Mouse (Mus musculus) heart, adult 2 months (tissue): Measurements from ENCODE around the gene Vmn1r4. TPM values are rescaled to one million over a fixed set of nuclear protein-coding genes. Genes with fewer than 3 reads are reported as not detected.
A peak's percentile ranks its signal among the peaks of the same experiment; 100 is the strongest.

Experiments
- DNase-seq, 2 experiments: peaks; one replicate each; pipeline ENCODE4 v3.0.0; 2021
- H3K27ac ChIP-seq: fragments of 200-600 bp; 2 replicates; pipeline ENCODE4 v1.8.1; 2022
- H3K27me3 ChIP-seq: fragments of 200-500 bp; 2 replicates; pipeline ENCODE4 v1.6.1; 2012; ENCODE audit warnings: mild to moderate bottlenecking, low read length, inconsistent platforms, mixed read lengths; ENCODE audit not compliant: control insufficient read depth, insufficient read depth
- H3K36me3 ChIP-seq: fragments of 200-500 bp; 2 replicates; pipeline ENCODE4 v1.6.1; 2012; ENCODE audit warnings: low read length, inconsistent platforms; ENCODE audit not compliant: control insufficient read depth, insufficient read depth
- H3K4me1 ChIP-seq: fragments of 200-500 bp; 2 replicates; pipeline ENCODE4 v1.6.1; 2011; ENCODE audit warnings: low read length; ENCODE audit not compliant: control insufficient read depth, insufficient read depth
- H3K4me3 ChIP-seq: fragments of 200-600 bp; 2 replicates; pipeline ENCODE4 v1.8.1; 2022
- H3K79me2 ChIP-seq: fragments of 200-500 bp; replicated peaks from 2 replicates; pipeline ENCODE4 v1.6.1; 2012; ENCODE audit warnings: mild to moderate bottlenecking, inconsistent platforms, low read length, moderate library complexity, mixed read lengths; ENCODE audit not compliant: control insufficient read depth, insufficient read depth
- H3K9ac ChIP-seq: fragments of 200-500 bp; 2 replicates; pipeline ENCODE4 v1.6.1; 2012; ENCODE audit warnings: low read depth, mild to moderate bottlenecking, control low read depth, inconsistent platforms, low read length, mixed read lengths
- CTCF ChIP-seq: fragments of 200-600 bp; IDR thresholded peaks from 2 replicates; pipeline ENCODE4 v1.8.1; 2022; ENCODE audit warnings: antibody characterized with exemption, mild to moderate bottlenecking, moderate library complexity
- EP300 ChIP-seq: fragments of 200-500 bp; IDR thresholded peaks from 2 replicates; pipeline ENCODE4 v1.6.1; 2011; ENCODE audit warnings: low read depth, low read length, control low read depth; ENCODE audit not compliant: insufficient read depth
- POLR2A ChIP-seq: fragments of 200-500 bp; IDR thresholded peaks from 2 replicates; pipeline ENCODE4 v1.6.1; 2011; ENCODE audit warnings: mild to moderate bottlenecking, low read depth, low read length, control low read depth; ENCODE audit not compliant: insufficient read depth
- WGBS: fragments of 180-500 bp; shearing (Covaris S2); methylation state at CpG from one replicate; pipeline ENCODE4 v1.1.7; 2018; 5-methylcytosine and 5-hydroxymethylcytosine counted together
- intact Hi-C: fragments of 180-260 bp; cut with DNase I; formaldehyde crosslinking; loops from one replicate; pipeline ENCODE4 v1.15.1; 2025
- polyA plus RNA-seq: library from polyadenylated mRNA; depleted of rRNA; stranded (reverse); fragments of >200 nt; gene quantifications from 2 replicates; pipeline ENCODE4 v1.2.3, GENCODE M21; 2012
- total RNA-seq, 2 experiments: library from RNA; stranded (reverse); gene quantifications; 2 replicates each; pipeline ENCODE4 v1.2.3; 2021

Gene Vmn1r4
- total and polyA plus RNA-seq, 3 experiments: 0.06 to 0.16 TPM; not detected in 1

DNA sequence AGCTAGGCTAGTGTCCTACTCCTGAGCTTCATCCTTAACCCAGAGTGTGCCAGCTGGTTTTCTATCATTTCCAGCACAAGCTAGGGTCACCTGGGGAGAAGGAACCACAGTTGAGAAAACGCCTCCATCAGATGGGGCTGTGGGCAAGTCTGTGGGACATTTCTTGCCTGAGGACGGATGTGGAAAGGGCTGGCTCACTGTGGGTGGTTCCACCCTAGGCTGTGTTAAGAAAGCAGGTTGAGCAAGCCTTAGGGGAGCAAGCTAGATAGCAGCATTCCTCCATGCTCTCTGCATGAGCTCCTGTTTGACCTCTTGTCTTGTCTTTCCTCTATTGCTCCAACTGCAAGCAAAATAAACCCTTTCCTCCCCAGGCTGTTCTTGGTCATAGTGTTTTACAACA lies 33.1 kb upstream of the Vmn1r4 start:
- Histone ChIP-seq H3K27me3 (no peaks in the 10 kb centered on the region), H3K27ac (no peak overlapping the region), H3K79me2 (no peaks in the 10 kb centered on the region), H3K9ac (no peak overlapping the region), H3K36me3 (peaks cover 23% of the 10 kb centered on the region), H3K4me3 (no peak overlapping the region), H3K4me1 (no peaks in the 10 kb centered on the region; the same call in 1 of the 2 replicates)
- 93% methylated on average over 2 of the region's 2 CpGs for WGBS
- TF ChIP-seq CTCF (no peak), POLR2A (no peak), EP300 (no peak)
- intact Hi-C loops: no loop called here
- no peak for DNase-seq

DNA sequence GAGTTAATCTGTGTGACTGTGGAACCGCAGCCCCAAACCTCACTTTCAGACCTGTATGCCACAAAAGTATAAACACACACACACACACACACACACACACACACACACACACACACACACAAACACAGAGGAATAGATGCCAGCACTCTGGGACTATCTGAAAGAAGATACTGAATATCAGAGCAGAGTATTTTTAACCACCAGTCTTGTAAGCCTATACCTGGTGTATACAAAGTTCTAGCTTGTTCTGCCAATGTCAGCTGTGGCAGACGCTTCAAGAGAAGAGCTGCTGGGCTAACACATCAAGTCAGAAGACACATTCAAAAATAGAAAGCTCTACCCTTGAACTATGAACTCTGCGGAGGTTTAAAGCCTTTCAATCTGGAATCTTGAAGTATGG lies 24.2 kb upstream of the Vmn1r4 start:
- WGBS: 62% methylated on average over 3 of the region's 3 CpGs
- Histone ChIP-seq H3K79me2 (no peaks in the 10 kb centered on the region), H3K27me3 (no peaks in the 10 kb centered on the region), H3K9ac (peak overlapping the region; percentile 52; the same call in 1 of the 2 replicates), H3K4me3 (peak overlapping the region; percentile 50), H3K4me1 (peaks cover 10% of the 10 kb centered on the region), H3K36me3 (peaks cover 10% of the 10 kb centered on the region), H3K27ac (peak overlapping the region; percentile 82)
- intact Hi-C loops: no loop called here
- no peak for TF ChIP-seq CTCF
- no peak for TF ChIP-seq POLR2A
- TF ChIP-seq EP300: no peak
- peak; percentile 20 to 37 for DNase-seq

GRCm38 (mm10) chr6:56901336-56901735 lies 22.5 kb upstream of the Vmn1r4 start:
- peak overlapping the region; percentile 50 for H3K4me3 ChIP-seq
- peaks cover 6% of the 10 kb centered on the region; the same call in 1 of the 2 replicates for H3K36me3 ChIP-seq
- no peak for DNase-seq
- H3K9ac ChIP-seq: no peak overlapping the region
- TF ChIP-seq CTCF (no peak), EP300 (no peak), POLR2A (no peak)
- WGBS: 30% methylated on average over 3 of the region's 3 CpGs
- H3K27me3 ChIP-seq: no peaks in the 10 kb centered on the region
- H3K4me1 ChIP-seq: peaks cover 10% of the 10 kb centered on the region
- peak overlapping the region; percentile 82 for H3K27ac ChIP-seq
- intact Hi-C loops: no loop called here
- no peaks in the 10 kb centered on the region; the same call in 1 of the 2 replicates for H3K79me2 ChIP-seq

GRCm38 (mm10) chr6:56901824-56902386 lies 21.9 kb upstream of the Vmn1r4 start:
- intact Hi-C loops: no loop called here
- Histone ChIP-seq H3K27me3 (no peaks in the 10 kb centered on the region), H3K36me3 (peaks cover 6% of the 10 kb centered on the region; the same call in 1 of the 2 replicates), H3K4me3 (peak overlapping the region; percentile 50), H3K4me1 (peaks cover 10% of the 10 kb centered on the region), H3K27ac (peak overlapping the region; percentile 82), H3K79me2 (no peaks in the 10 kb centered on the region; the same call in 1 of the 2 replicates), H3K9ac (peak overlapping the region; percentile 47)
- WGBS: 8% methylated on average over 12 of the region's 12 CpGs
- 0 out of 2 replicates have a peak, but pooled peaks have one; percentile 14 for TF ChIP-seq EP300
- TF ChIP-seq CTCF: no peak
- TF ChIP-seq POLR2A: peak; percentile 89
- DNase-seq: peak; percentile 75 to 82

DNA sequence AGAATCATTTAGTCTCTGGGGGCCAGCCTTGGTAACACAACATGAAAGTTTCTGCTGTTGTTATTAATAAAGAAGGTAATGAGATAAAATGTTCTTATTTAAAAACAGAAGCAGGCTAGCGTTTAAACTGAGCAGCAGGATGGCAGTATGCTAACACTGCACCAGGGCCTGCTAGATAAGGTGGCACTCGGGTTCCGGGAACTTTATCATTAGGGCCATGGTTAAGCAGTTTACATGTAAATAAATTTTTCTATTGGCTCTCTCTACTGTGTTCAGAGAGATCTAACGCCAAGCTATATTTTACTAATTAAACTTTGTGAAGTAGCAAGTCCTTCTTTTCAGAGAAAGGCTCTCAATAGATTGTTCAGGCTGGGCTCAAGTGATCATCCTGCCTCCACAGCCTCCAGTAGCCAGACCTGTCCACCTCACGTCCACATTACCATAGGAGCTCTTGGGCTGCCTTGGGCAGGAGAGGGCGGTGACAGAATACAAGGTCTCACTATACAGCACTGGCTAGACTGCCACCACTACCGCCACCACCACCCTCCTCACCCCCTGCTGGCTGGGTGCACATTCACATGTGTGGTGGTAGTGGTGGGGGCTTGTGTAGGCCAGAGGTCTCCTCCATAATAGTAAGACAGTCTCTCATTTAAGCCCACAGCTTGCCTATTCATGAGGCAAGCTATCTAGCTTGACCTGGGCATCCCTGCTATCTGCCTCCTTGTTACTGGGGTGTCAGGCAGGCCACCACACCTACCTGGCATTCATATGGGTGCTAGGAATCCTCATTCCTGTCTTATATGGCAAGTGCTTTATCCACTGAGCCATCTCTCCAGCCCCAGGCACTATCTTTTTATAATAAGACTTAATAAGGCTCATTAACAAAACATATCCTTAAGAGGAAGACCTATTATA lies 21.0 kb upstream of the Vmn1r4 start:
- Histone ChIP-seq H3K27me3 (no peaks in the 10 kb centered on the region), H3K36me3 (peaks cover 3% of the 10 kb centered on the region; the same call in 1 of the 2 replicates), H3K27ac (peak overlapping the region; percentile 82), H3K4me3 (no peak overlapping the region), H3K79me2 (no peaks in the 10 kb centered on the region; the same call in 1 of the 2 replicates), H3K9ac (no peak overlapping the region), H3K4me1 (peaks cover 7% of the 10 kb centered on the region)
- no peak for DNase-seq
- TF ChIP-seq POLR2A (no peak), CTCF (peak; percentile 3; the same call in 1 of the 2 replicates)
- intact Hi-C loops: no loop called here
- 65% methylated on average over 7 of the region's 7 CpGs for WGBS

- TF ChIP-seq CTCF: no peak
- TF ChIP-seq POLR2A: no peak
- TF ChIP-seq EP300: no peak
- H3K4me3 ChIP-seq: no peak overlapping the region
- DNase-seq: no peak
- no peaks in the 10 kb centered on the region for H3K27me3 ChIP-seq
- no peaks in the 10 kb centered on the region; the same call in 1 of the 2 replicates for H3K79me2 ChIP-seq
- peak overlapping the region; percentile 31 for H3K27ac ChIP-seq
- 24% methylated on average over 6 of the region's 6 CpGs for WGBS
- intact Hi-C loops: no loop called here
- peaks cover 2% of the 10 kb centered on the region; the same call in 1 of the 2 replicates for H3K36me3 ChIP-seq
- H3K9ac ChIP-seq: no peak overlapping the region
- H3K4me1 ChIP-seq: peaks cover 7% of the 10 kb centered on the region
These were observed 20.0 kb upstream of the Vmn1r4 start for GRCm38 (mm10) chr6:56903831-56904230.
